Mouse (Mus musculus) forebrain, embryonic 10.5 days (tissue): ENCODE measurements at regions not wholly inside any gene's neighbourhood (a gene's known extent, or its start where the extent isn't known, plus 50 kb on each side); places are given as distances from the start of the nearest gene placed in this dataset.
A peak's percentile ranks its signal among the peaks of the same experiment; 100 is the strongest.

Source experiments
- DNase-seq: peaks from one replicate; pipeline ENCODE4 v3.0.0-alpha.2; 2017; ENCODE audit warnings: low spot score; ENCODE audit errors: extremely low spot score
- H3K27ac ChIP-seq: fragments of 300-500 bp; sonication (generic); 2 replicates; pipeline ENCODE4 v1.5.1; 2016; ENCODE audit warnings: mild to moderate bottlenecking
- H3K27me3 ChIP-seq: fragments of 300-500 bp; sonication (generic); 2 replicates; pipeline ENCODE4 v1.6.1; 2016; ENCODE audit warnings: mild to moderate bottlenecking; ENCODE audit not compliant: poor library complexity, severe bottlenecking
- H3K36me3 ChIP-seq: fragments of 300-500 bp; sonication (generic); replicated peaks from 2 replicates; pipeline ENCODE4 v1.6.1; 2016; ENCODE audit warnings: mild to moderate bottlenecking, moderate library complexity
- H3K4me1 ChIP-seq: fragments of 300-500 bp; sonication (generic); 2 replicates; pipeline ENCODE4 v1.6.1; 2016
- H3K4me3 ChIP-seq: fragments of 300-500 bp; sonication (generic); 2 replicates; pipeline ENCODE4 v1.5.1; 2016; ENCODE audit warnings: mild to moderate bottlenecking, moderate library complexity
- H3K9me3 ChIP-seq: fragments of 300-500 bp; sonication (generic); 2 replicates; pipeline ENCODE4 v1.6.1; 2016; ENCODE audit warnings: mild to moderate bottlenecking, moderate library complexity
- WGBS: fragments of 180-500 bp; shearing (Covaris S2); methylation state at CpG from one replicate; pipeline ENCODE4 v1.1.7; 2016; 5-methylcytosine and 5-hydroxymethylcytosine counted together

- DNase-seq: no peak
- Histone ChIP-seq H3K27me3 (no peaks in the 10 kb centered on the region), H3K36me3 (no peaks in the 10 kb centered on the region), H3K27ac (peak overlapping the region; percentile 35; the same call in 1 of the 2 replicates), H3K4me3 (no peak overlapping the region), H3K4me1 (peaks cover 23% of the 10 kb centered on the region), H3K9me3 (no peaks in the 10 kb centered on the region)
- 87% methylated on average over 9 of the region's 9 CpGs for WGBS
Observed at GRCm38 (mm10) chr13:97425731-97426130, 184.8 kb downstream of the Enc1 start.

GRCm38 (mm10) chr13:97423911-97424310 lies 183.0 kb downstream of the Enc1 start:
- 68% methylated on average over 6 of the region's 6 CpGs for WGBS
- Histone ChIP-seq H3K36me3 (no peaks in the 10 kb centered on the region), H3K27me3 (no peaks in the 10 kb centered on the region), H3K4me3 (no peak overlapping the region), H3K9me3 (no peaks in the 10 kb centered on the region), H3K27ac (no peak overlapping the region), H3K4me1 (peaks cover 19% of the 10 kb centered on the region)
- DNase-seq: no peak

- no peaks in the 10 kb centered on the region for H3K36me3 ChIP-seq
- peaks cover 18% of the 10 kb centered on the region for H3K4me1 ChIP-seq
- no peak for DNase-seq
- peak overlapping the region; percentile 12; the same call in 1 of the 2 replicates for H3K27ac ChIP-seq
- H3K27me3 ChIP-seq: no peaks in the 10 kb centered on the region
- 90% methylated on average over 5 of the region's 5 CpGs for WGBS
- H3K4me3 ChIP-seq: no peak overlapping the region
- H3K9me3 ChIP-seq: no peaks in the 10 kb centered on the region
Observed at GRCm38 (mm10) chr13:97423298-97423817, 182.5 kb downstream of the Enc1 start.

GRCm38 (mm10) chr13:97422897-97423296 lies 182.0 kb downstream of the Enc1 start:
- peaks cover 15% of the 10 kb centered on the region for H3K4me1 ChIP-seq
- no peak overlapping the region for H3K27ac ChIP-seq
- no peak for DNase-seq
- H3K9me3 ChIP-seq: no peaks in the 10 kb centered on the region
- H3K27me3 ChIP-seq: no peaks in the 10 kb centered on the region
- H3K36me3 ChIP-seq: no peaks in the 10 kb centered on the region
- WGBS: 86% methylated on average over 7 of the region's 7 CpGs
- no peak overlapping the region for H3K4me3 ChIP-seq

- peaks cover 15% of the 10 kb centered on the region for H3K4me1 ChIP-seq
- H3K27ac ChIP-seq: no peak overlapping the region
- no peak overlapping the region for H3K4me3 ChIP-seq
- no peaks in the 10 kb centered on the region for H3K36me3 ChIP-seq
- H3K9me3 ChIP-seq: no peaks in the 10 kb centered on the region
- WGBS: 85% methylated on average over 3 of the region's 3 CpGs
- no peak for DNase-seq
- no peaks in the 10 kb centered on the region for H3K27me3 ChIP-seq
Observed at GRCm38 (mm10) chr13:97421831-97422230, 180.9 kb downstream of the Enc1 start.

GRCm38 (mm10) chr13:97420773-97421172 lies 179.9 kb downstream of the Enc1 start:
- WGBS: 75% methylated on average over 3 of the region's 3 CpGs

GRCm38 (mm10) chr13:97419100-97419499 lies 178.2 kb downstream of the Enc1 start:
- Histone ChIP-seq H3K4me3 (no peak overlapping the region), H3K36me3 (no peaks in the 10 kb centered on the region), H3K4me1 (peaks cover 10% of the 10 kb centered on the region), H3K9me3 (no peaks in the 10 kb centered on the region), H3K27me3 (no peaks in the 10 kb centered on the region), H3K27ac (no peak overlapping the region)
- no peak for DNase-seq
- WGBS: 90% methylated on average over 3 of the region's 3 CpGs

More at GRCm38 (mm10) chr13:97420773-97421172, 179.9 kb downstream of the Enc1 start:
- Histone ChIP-seq H3K27me3 (no peaks in the 10 kb centered on the region), H3K36me3 (no peaks in the 10 kb centered on the region), H3K27ac (no peak overlapping the region), H3K9me3 (no peaks in the 10 kb centered on the region), H3K4me3 (no peak overlapping the region), H3K4me1 (peaks cover 15% of the 10 kb centered on the region)
- no peak for DNase-seq

- Histone ChIP-seq H3K9me3 (no peaks in the 10 kb centered on the region), H3K4me3 (no peak overlapping the region), H3K4me1 (peaks cover 6% of the 10 kb centered on the region), H3K36me3 (no peaks in the 10 kb centered on the region), H3K27ac (no peak overlapping the region), H3K27me3 (no peaks in the 10 kb centered on the region)
- DNase-seq: no peak
- WGBS: 92% methylated on average over 8 of the region's 8 CpGs
Observed at GRCm38 (mm10) chr13:97418681-97419080, 177.8 kb downstream of the Enc1 start.

GRCm38 (mm10) chr13:97418081-97418480 lies 177.2 kb downstream of the Enc1 start:
- DNase-seq: no peak
- H3K9me3 ChIP-seq: no peaks in the 10 kb centered on the region
- H3K27ac ChIP-seq: no peak overlapping the region
- H3K36me3 ChIP-seq: no peaks in the 10 kb centered on the region
- no peaks in the 10 kb centered on the region; the same call in 1 of the 2 replicates for H3K4me1 ChIP-seq
- WGBS: 82% methylated on average over 6 of the region's 6 CpGs
- no peak overlapping the region for H3K4me3 ChIP-seq
- no peaks in the 10 kb centered on the region for H3K27me3 ChIP-seq

- Histone ChIP-seq H3K27me3 (no peaks in the 10 kb centered on the region), H3K27ac (no peak overlapping the region), H3K36me3 (no peaks in the 10 kb centered on the region), H3K4me1 (0 out of 2 replicates have a peak, but pooled peaks cover under 1% of the 10 kb centered on the region), H3K4me3 (no peak overlapping the region), H3K9me3 (no peaks in the 10 kb centered on the region)
- DNase-seq: no peak
- 90% methylated on average over 10 of the region's 10 CpGs for WGBS
Observed at GRCm38 (mm10) chr13:97415927-97416709, 175.2 kb downstream of the Enc1 start.

GRCm38 (mm10) chr13:97415381-97415780 lies 174.5 kb downstream of the Enc1 start:
- no peaks in the 10 kb centered on the region for H3K27me3 ChIP-seq
- H3K27ac ChIP-seq: no peak overlapping the region
- H3K4me3 ChIP-seq: no peak overlapping the region
- DNase-seq: no peak
- no peaks in the 10 kb centered on the region for H3K36me3 ChIP-seq
- H3K9me3 ChIP-seq: no peaks in the 10 kb centered on the region
- H3K4me1 ChIP-seq: peaks cover 8% of the 10 kb centered on the region
- 95% methylated on average over 2 of the region's 2 CpGs for WGBS

GRCm38 (mm10) chr13:97412151-97412550 lies 171.2 kb downstream of the Enc1 start:
- H3K4me3 ChIP-seq: no peak overlapping the region
- 88% methylated on average over 4 of the region's 4 CpGs for WGBS
- H3K36me3 ChIP-seq: no peaks in the 10 kb centered on the region
- H3K27me3 ChIP-seq: peaks cover 5% of the 10 kb centered on the region; the same call in 1 of the 2 replicates
- peaks cover 34% of the 10 kb centered on the region for H3K4me1 ChIP-seq
- no peak for DNase-seq
- H3K27ac ChIP-seq: no peak overlapping the region
- H3K9me3 ChIP-seq: no peaks in the 10 kb centered on the region

- no peaks in the 10 kb centered on the region for H3K9me3 ChIP-seq
- 76% methylated on average over 9 of the region's 9 CpGs for whole genome bisulfite sequencing
- no peaks in the 10 kb centered on the region for H3K36me3 ChIP-seq
- DNase-seq: no peak
- H3K4me1 ChIP-seq: peaks cover 42% of the 10 kb centered on the region
- H3K4me3 ChIP-seq: no peak overlapping the region
- peaks cover 5% of the 10 kb centered on the region; the same call in 1 of the 2 replicates for H3K27me3 ChIP-seq
- H3K27ac ChIP-seq: no peak overlapping the region
Observed at GRCm38 (mm10) chr13:97410550-97411201, 169.8 kb downstream of the Enc1 start.
